Comparison of ENCODE assay signal across 10 mouse cellular contexts in the genomic region with DNA sequence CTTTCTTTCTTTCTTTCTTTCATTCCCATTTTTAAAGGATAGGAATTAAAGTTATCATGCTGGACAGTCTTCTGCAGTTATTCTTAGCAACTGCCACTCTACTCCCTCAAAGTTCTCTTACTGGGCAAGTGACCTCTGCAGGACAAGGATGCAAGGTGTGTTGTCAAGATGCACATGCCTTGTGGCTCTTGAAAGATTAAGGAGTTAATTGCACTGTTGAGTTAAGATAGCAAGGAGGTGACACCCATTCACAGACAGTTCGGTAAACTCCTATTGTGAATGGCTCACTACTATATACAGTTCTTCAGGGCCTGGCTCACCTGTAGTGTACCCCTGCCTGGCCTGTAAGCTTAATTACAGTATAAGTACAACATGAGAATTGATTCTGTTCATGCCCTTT. TPM values are rescaled to one million over a fixed set of nuclear protein-coding genes. Genes with fewer than 3 reads are reported as not detected.
A peak's percentile ranks its signal among the peaks of the same experiment; 100 is the strongest.
DNase-seq lines count a peak whose midpoint lies in the region; ATAC-seq and TF ChIP-seq lines count a peak whose summit lies in the region.
"Had no signal": no experiment of that assay in that cellular context is flagged by ENCODE, and none has a peak within 500 bp of the region (broad histone marks: within the 10 kb centered on the region; RNA-seq: fewer than 3 reads in every experiment).

No protein-coding gene starts in this region.

- peak overlapping the region; percentile 91 for H3K4me2 ChIP-seq in heart, embryonic 16.5 days (ENCODE audit: low read depth, low read length)
- peak overlapping the region; percentile 75 for H3K4me2 ChIP-seq in embryonic facial prominence, embryonic 12.5 days (replicated peaks)
- peak overlapping the region; percentile 64 for H3K4me2 ChIP-seq in intestine, embryonic 15.5 days (replicated peaks)
- H3K4me2 ChIP-seq in midbrain, postnatal 0 days (ENCODE audit: low read depth, low read length, poor library complexity, severe bottlenecking): peak overlapping the region; percentile 66

- no peaks in the 10 kb centered on the region for H3K27me3 ChIP-seq in heart, embryonic 16.5 days (ENCODE audit: control insufficient read depth, insufficient read depth, low read length)
- no peaks in the 10 kb centered on the region for H3K27me3 ChIP-seq in embryonic facial prominence, embryonic 12.5 days
- no peaks in the 10 kb centered on the region for H3K27me3 ChIP-seq in intestine, embryonic 15.5 days (replicated peaks)
- no peaks in the 10 kb centered on the region for H3K27me3 ChIP-seq in midbrain, postnatal 0 days (ENCODE audit: insufficient read depth, low read length)
- H3K27me3 ChIP-seq: Patski had no signal

- no peak for TF ChIP-seq CTCF in midbrain, postnatal 0 days (IDR thresholded peaks at IDR 0.05)

- WGBS in heart, embryonic 16.5 days: 7% methylated on average over 1 of the region's 1 CpGs
- WGBS in embryonic facial prominence, embryonic 12.5 days: 44% methylated on average over 1 of the region's 1 CpGs
- WGBS in intestine, embryonic 15.5 days: 29% methylated on average over 1 of the region's 1 CpGs
- WGBS in midbrain, postnatal 0 days: 44% methylated on average over 1 of the region's 1 CpGs

- no peaks in the 10 kb centered on the region for H3K9me3 ChIP-seq in heart, embryonic 16.5 days (replicated peaks; ENCODE audit: control insufficient read depth, low read length)
- H3K9me3 ChIP-seq in embryonic facial prominence, embryonic 12.5 days: no peaks in the 10 kb centered on the region
- H3K9me3 ChIP-seq in intestine, embryonic 15.5 days: no peaks in the 10 kb centered on the region
- H3K9me3 ChIP-seq in midbrain, postnatal 0 days (ENCODE audit: low read length): no peaks in the 10 kb centered on the region

- H3K27ac ChIP-seq in heart, embryonic 16.5 days (ENCODE audit: low read length): peak overlapping the region; percentile 95
- H3K27ac ChIP-seq in embryonic facial prominence, embryonic 12.5 days: no peak overlapping the region; the same call in 1 of the 2 replicates
- H3K27ac ChIP-seq in intestine, embryonic 15.5 days: no peak overlapping the region
- no peak overlapping the region for H3K27ac ChIP-seq in midbrain, postnatal 0 days (ENCODE audit: low read depth, low read length)

- DNase-seq in heart, adult 11 months: no peak
- DNase-seq in midbrain, postnatal 0 days (ENCODE audit: low spot score): no peak
- no peak for DNase-seq in ovary, postnatal 14 days (ENCODE audit: low spot score)
- DNase-seq in cerebellum, adult 9-11 months: no peak

- H3K36me3 ChIP-seq in heart, embryonic 16.5 days (ENCODE audit: control insufficient read depth, insufficient read depth): no peaks in the 10 kb centered on the region
- peaks cover 1% of the 10 kb centered on the region; the same call in 1 of the 2 replicates for H3K36me3 ChIP-seq in embryonic facial prominence, embryonic 12.5 days
- H3K36me3 ChIP-seq in intestine, embryonic 15.5 days: no peaks in the 10 kb centered on the region
- H3K36me3 ChIP-seq in midbrain, postnatal 0 days (ENCODE audit: insufficient read depth, low read length): no peaks in the 10 kb centered on the region

- peak overlapping the region; percentile 99; the same call in 1 of the 2 replicates for H3K9ac ChIP-seq in heart, embryonic 16.5 days (ENCODE audit: low read length)
- peak overlapping the region; percentile 98 for H3K9ac ChIP-seq in embryonic facial prominence, embryonic 12.5 days
- H3K9ac ChIP-seq in intestine, embryonic 15.5 days: peak overlapping the region; percentile 99; the same call in 1 of the 2 replicates
- peak overlapping the region; percentile 98; the same call in 1 of the 2 replicates for H3K9ac ChIP-seq in midbrain, postnatal 0 days (replicated peaks; ENCODE audit: low read length, poor library complexity, severe bottlenecking)

- peaks cover 34% of the 10 kb centered on the region for H3K4me1 ChIP-seq in heart, embryonic 16.5 days (ENCODE audit: control insufficient read depth, insufficient read depth, low read length)
- peaks cover 13% of the 10 kb centered on the region for H3K4me1 ChIP-seq in embryonic facial prominence, embryonic 12.5 days
- 0 out of 2 replicates have a peak, but pooled peaks cover 5% of the 10 kb centered on the region for H3K4me1 ChIP-seq in intestine, embryonic 15.5 days (replicated peaks)
- peaks cover 13% of the 10 kb centered on the region; the same call in 1 of the 2 replicates for H3K4me1 ChIP-seq in midbrain, postnatal 0 days (ENCODE audit: insufficient read depth, low read length)

- H3K4me3 ChIP-seq in heart, embryonic 16.5 days (ENCODE audit: low read length): peak overlapping the region; percentile 98
- peak overlapping the region; percentile 96 for H3K4me3 ChIP-seq in embryonic facial prominence, embryonic 12.5 days
- peak overlapping the region; percentile 87 for H3K4me3 ChIP-seq in intestine, embryonic 15.5 days (replicated peaks)
- H3K4me3 ChIP-seq in midbrain, postnatal 0 days (ENCODE audit: low read depth, low read length): peak overlapping the region; percentile 87; the same call in 1 of the 2 replicates

- no peak for ATAC-seq in heart, embryonic 16.5 days (replicated peaks; ENCODE audit: extremely low read depth, insufficient read depth, low FRiP score)
- ATAC-seq in embryonic facial prominence, embryonic 12.5 days (ENCODE audit: insufficient number of reproducible peaks, insufficient read depth, low FRiP score, low TSS enrichment): no peak
- no peak for ATAC-seq in intestine, embryonic 15.5 days
- ATAC-seq in midbrain, postnatal 0 days (ENCODE audit: low FRiP score): no peak
- no peak for ATAC-seq in granulocyte monocyte progenitor cell, adult 5-6 weeks (replicated peaks; ENCODE audit: poor library complexity, severe bottlenecking)
- ATAC-seq: Patski had no signal

RNA-seq across cellular contexts. Expression of gene Canx, which starts 1.6 kb away (rescaled TPM):
- 264 and 274 TPM in 2 replicates for polyA plus RNA-seq in heart, embryonic 16.5 days (2015; fragmentation: Nextera tagmentation; extraction: Ambion mirVana)
- polyA plus RNA-seq in embryonic facial prominence, embryonic 12.5 days (2016; fragmentation: Nextera tagmentation; extraction: Ambion mirVana): 287 and 307 TPM in 2 replicates
- polyA plus RNA-seq in intestine, embryonic 15.5 days (2015; fragmentation: Nextera tagmentation; extraction: Ambion mirVana): 358 and 379 TPM in 2 replicates
- 227 and 275 TPM in 2 replicates for total RNA-seq in midbrain, postnatal 0 days (2014; rRNA removed)
- 235 and 244 TPM in 2 replicates for polyA plus RNA-seq in midbrain, postnatal 0 days (2015; fragmentation: Nextera tagmentation; extraction: Ambion mirVana)
- 406 and 409 TPM in 2 replicates for total RNA-seq in granulocyte monocyte progenitor cell, adult 5-6 weeks (2014; fragmentation: Nextera tagmentation)
- 955 and 1,233 TPM in 2 replicates for total RNA-seq in granulocyte monocyte progenitor cell, adult 5-6 weeks (2017)

RNA-seq across cellular contexts. Expression of gene Cby3, which starts 30.4 kb away (rescaled TPM):
- not detected in 2 replicates for polyA plus RNA-seq in heart, embryonic 16.5 days (2015; fragmentation: Nextera tagmentation; extraction: Ambion mirVana)
- 0.46 and 0.73 TPM in 2 replicates for polyA plus RNA-seq in embryonic facial prominence, embryonic 12.5 days (2016; fragmentation: Nextera tagmentation; extraction: Ambion mirVana)
- 0.42 and 0.49 TPM in 2 replicates for polyA plus RNA-seq in intestine, embryonic 15.5 days (2015; fragmentation: Nextera tagmentation; extraction: Ambion mirVana)
- 0.71 TPM in 1 of 2 replicates, not detected in the other for total RNA-seq in midbrain, postnatal 0 days (2014; rRNA removed)
- 0.92 and 1.8 TPM in 2 replicates for polyA plus RNA-seq in midbrain, postnatal 0 days (2015; fragmentation: Nextera tagmentation; extraction: Ambion mirVana)
- not detected in 2 replicates for total RNA-seq in granulocyte monocyte progenitor cell, adult 5-6 weeks (2014; fragmentation: Nextera tagmentation)
- total RNA-seq in granulocyte monocyte progenitor cell, adult 5-6 weeks (2017): not detected in 2 replicates
- total RNA-seq: layer of hippocampus, adult 18-20 months had no signal
- polyA plus RNA-seq: Patski had no signal

RNA-seq across cellular contexts. Expression of gene Maml1, which starts 31.7 kb away (rescaled TPM):
- polyA plus RNA-seq in heart, embryonic 16.5 days (2015; fragmentation: Nextera tagmentation; extraction: Ambion mirVana): 2.6 and 3.0 TPM in 2 replicates
- polyA plus RNA-seq in embryonic facial prominence, embryonic 12.5 days (2016; fragmentation: Nextera tagmentation; extraction: Ambion mirVana): 9.2 and 9.7 TPM in 2 replicates
- 4.1 and 4.3 TPM in 2 replicates for polyA plus RNA-seq in intestine, embryonic 15.5 days (2015; fragmentation: Nextera tagmentation; extraction: Ambion mirVana)
- total RNA-seq in midbrain, postnatal 0 days (2014; rRNA removed): 12.5 and 12.8 TPM in 2 replicates
- 1.5 and 1.6 TPM in 2 replicates for polyA plus RNA-seq in midbrain, postnatal 0 days (2015; fragmentation: Nextera tagmentation; extraction: Ambion mirVana)
- 11.7 and 13.4 TPM in 2 replicates for total RNA-seq in granulocyte monocyte progenitor cell, adult 5-6 weeks (2014; fragmentation: Nextera tagmentation)
- 3.9 and 4.6 TPM in 2 replicates for total RNA-seq in granulocyte monocyte progenitor cell, adult 5-6 weeks (2017)

RNA-seq across cellular contexts. Expression of gene Hnrnph1, which starts 52.9 kb away (rescaled TPM):
- 229 and 252 TPM in 2 replicates for polyA plus RNA-seq in heart, embryonic 16.5 days (2015; fragmentation: Nextera tagmentation; extraction: Ambion mirVana)
- 590 and 605 TPM in 2 replicates for polyA plus RNA-seq in embryonic facial prominence, embryonic 12.5 days (2016; fragmentation: Nextera tagmentation; extraction: Ambion mirVana)
- polyA plus RNA-seq in intestine, embryonic 15.5 days (2015; fragmentation: Nextera tagmentation; extraction: Ambion mirVana): 302 and 324 TPM in 2 replicates
- 215 and 300 TPM in 2 replicates for total RNA-seq in midbrain, postnatal 0 days (2014; rRNA removed)
- 262 and 273 TPM in 2 replicates for polyA plus RNA-seq in midbrain, postnatal 0 days (2015; fragmentation: Nextera tagmentation; extraction: Ambion mirVana)
- 644 and 818 TPM in 2 replicates for total RNA-seq in granulocyte monocyte progenitor cell, adult 5-6 weeks (2014; fragmentation: Nextera tagmentation)
- 838 and 1,051 TPM in 2 replicates for total RNA-seq in granulocyte monocyte progenitor cell, adult 5-6 weeks (2017)
